Mouse (Mus musculus) gastrocnemius, postnatal 4 days (tissue): ENCODE data around the gene Spata46. TPM values are rescaled to one million over a fixed set of nuclear protein-coding genes. Genes with fewer than 3 reads are reported as not detected.

Experiments
- DNase-seq, 2 experiments: peaks; one replicate each; pipeline ENCODE4 v3.0.0; 2021 to 2022; ENCODE audit warnings: low spot score in 2 of 2, mixed read lengths in 2 of 2
- total RNA-seq, 2 experiments: library from RNA; stranded (reverse); gene quantifications; 2 replicates each; pipeline ENCODE4 v1.2.3; 2021

Gene Spata46
- total RNA-seq, 2 experiments from 2014 or later = not detected

DNA sequence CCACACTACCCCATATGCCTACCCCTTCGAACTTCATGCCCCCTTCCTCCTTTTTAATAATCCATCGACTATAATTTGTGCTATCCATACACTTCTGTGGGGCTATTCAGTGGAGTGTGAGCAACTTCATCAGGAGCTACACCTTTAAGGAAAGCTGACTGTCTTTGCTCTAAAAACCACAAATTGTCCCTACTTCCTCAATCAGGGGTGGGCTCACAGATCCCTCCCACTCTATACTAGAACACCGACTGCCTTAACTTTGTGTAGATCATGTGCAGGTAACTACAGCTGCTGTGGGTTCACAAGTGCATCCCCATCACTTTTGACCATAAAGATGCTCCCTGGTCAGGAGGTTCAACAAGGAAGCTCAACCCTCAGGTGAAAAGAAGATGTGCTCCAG lies 31.3 kb downstream of the Spata46 start:
- no peak for DNase-seq

DNA sequence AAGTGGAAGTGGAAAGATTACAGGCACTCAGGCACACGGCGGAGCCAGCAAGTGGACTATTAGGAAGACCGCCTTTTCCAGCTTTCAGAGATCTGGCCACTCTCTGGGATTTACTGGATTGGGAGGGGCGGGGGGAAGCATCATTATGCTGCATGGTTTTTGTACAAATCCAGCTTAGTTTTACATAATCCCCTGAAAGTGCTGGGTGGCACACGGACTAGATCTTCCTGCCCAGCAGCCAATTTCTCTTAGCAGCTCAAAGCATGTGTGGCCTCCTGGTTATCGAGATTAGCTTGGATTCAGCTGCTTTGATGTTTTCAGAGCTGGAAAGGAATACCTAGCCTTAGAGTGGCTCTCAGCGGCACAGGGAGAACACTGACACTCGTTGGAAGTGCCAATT lies 34.5 kb downstream of the Spata46 start:
- DNase-seq = no peak

DNA sequence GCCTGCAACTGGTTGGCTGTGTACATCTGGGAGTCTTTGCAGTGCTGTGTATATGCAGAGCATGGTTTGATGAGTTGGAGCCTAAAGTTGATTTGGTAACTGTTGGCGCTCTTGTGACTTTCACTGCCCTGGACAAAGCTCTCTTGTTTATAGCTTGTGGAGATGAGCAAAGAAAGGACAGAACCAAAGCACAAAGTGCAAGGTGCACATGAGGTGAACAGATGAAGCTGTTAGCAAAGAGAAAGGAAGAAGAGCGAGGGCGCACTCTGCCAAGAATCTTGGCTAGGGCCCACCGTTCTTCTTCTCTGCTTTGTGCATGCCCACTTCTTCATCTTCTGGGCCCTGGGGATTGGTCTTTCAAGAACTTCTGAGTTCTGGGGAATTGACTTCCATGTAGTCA lies 35.3 kb downstream of the Spata46 start:
- no peak for DNase-seq

DNA sequence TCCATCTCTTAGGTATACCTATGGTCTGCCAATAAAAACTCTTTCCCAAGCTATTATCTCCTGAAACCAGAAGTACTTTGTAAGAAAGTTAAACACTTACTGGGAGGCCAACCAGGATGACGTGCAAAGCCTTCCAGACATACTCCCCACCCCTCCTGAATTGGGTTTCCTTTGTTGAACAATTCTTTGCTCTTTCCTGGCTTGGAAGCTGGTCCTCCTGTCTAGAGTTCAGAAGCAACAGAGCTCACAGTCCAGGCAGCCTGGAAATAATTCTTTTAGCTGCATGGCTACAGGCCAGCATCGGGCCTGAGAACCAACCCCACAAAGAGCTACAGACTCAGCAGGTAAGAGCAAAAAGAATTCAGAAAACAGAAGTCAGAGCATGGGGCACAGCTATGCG lies 37.7 kb downstream of the Spata46 start:
- DNase-seq = no peak

DNA sequence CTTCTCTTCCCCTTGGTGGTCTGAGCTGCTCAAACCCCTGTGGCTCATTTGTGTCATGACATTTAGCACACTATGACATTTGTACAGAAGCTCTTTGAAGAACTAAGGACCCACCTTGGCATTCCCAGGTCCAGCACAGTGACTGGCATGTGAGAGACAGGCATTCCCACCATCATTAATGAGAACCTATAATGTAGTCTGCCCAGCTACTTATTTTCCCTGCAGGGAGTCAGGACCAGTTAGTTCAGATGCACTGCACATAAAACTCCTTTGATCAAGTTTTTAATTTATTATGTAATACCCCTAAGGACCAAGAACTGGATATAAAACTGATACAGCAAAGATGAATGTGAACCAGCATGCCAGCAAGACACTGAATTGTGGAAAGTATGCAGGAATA lies 42.5 kb downstream of the Spata46 start:
- no peak for DNase-seq

DNA sequence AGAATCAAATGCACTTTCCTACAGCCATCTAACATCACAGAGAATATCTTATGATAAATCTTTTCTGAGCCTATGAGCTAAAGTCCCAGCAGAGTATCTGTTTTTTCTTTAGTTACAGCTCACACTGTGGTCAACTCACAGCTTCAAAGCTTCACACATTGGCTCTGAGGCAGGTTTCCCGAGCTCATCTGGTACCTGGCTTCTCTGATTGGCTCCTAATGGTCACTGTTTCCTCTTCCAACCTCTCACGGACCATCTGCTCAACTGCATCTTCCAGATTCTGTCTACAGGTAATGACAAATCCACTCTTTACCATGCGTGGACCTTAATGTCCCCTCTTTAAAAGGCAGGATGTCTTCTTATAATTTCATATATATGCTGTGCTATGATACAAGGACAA lies 44.7 kb downstream of the Spata46 start:
- DNase-seq = no peak

DNA sequence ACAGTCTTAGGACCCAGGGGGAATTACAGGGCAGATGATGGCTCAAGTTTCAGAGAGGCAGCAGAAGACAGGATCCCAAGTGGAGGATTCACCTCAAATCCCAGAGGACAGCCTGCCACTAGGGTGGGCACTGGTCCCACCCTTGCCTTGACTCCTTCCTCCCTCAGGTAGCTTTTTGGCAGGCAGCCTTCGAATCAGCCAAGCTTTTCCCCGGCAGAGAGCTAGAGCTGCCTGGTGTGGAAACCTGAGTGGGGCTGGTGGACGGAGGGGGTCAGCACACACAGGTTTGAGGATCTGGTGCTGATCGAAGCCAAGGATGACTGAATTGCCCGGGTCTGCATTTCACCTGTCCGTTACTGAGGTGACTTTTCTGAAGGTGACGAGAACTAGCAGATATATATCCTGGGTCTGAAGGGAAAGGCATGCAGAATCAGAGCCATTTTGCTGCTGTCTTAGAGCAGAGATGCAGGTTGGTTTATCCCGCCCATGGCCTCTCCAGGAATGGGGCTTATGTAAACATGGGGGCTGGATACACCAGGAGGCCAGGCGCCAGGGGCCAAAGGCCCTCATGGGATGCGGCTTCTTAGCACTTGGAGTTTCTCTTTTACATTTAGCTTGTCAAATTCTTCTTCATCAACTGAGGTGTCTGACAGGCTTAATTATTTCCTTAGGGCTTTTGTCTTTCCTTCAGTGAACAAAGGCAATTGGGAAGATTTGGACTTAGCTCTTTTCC lies 51.7 kb downstream of the Spata46 start:
- no peak for DNase-seq

Other genes with a start within 250 kb of the Spata46 start
- 10 to 100 TPM; 60.9 to 61.2 TPM for gene Ddr2, start 198.0 kb upstream of the Spata46 start, total RNA-seq
- 10 to 100 TPM; 33.1 to 43.0 TPM for gene Uap1, start 133.8 kb upstream of the Spata46 start, total RNA-seq
- 10 to 100 TPM; 15.2 to 15.5 TPM for gene Uhmk1, start 93.4 kb upstream of the Spata46 start, total RNA-seq
- not detected for gene Sh2d1b2, start 76.1 kb upstream of the Spata46 start, total RNA-seq
- not detected for gene Sh2d1b1, start 31.5 kb upstream of the Spata46 start, total RNA-seq
- 1 to 10 TPM; 2.2 to 2.3 TPM for gene Gm7694, start 2.5 kb upstream of the Spata46 start, total RNA-seq